Mouse (Mus musculus) midbrain, embryonic 13.5 days (tissue): ENCODE measurements around the gene Cdk13. TPM values are rescaled to one million over a fixed set of nuclear protein-coding genes. Genes with fewer than 3 reads are reported as not detected.

Experiments
- ATAC-seq: fragments of 200-750 bp; cut with Nextera tagmentation; 2 replicates; pipeline ENCODE4 v1.8.0; 2017; ENCODE audit warnings: mild to moderate bottlenecking, moderate TSS enrichment, moderate library complexity
- H3K27ac ChIP-seq: fragments of 300-500 bp; sonication (generic); 2 replicates; pipeline ENCODE4 v1.5.1; 2015; ENCODE audit warnings: inconsistent platforms, mild to moderate bottlenecking, moderate library complexity
- H3K27me3 ChIP-seq: fragments of 300-500 bp; sonication (generic); 2 replicates; pipeline ENCODE4 v1.6.1; 2015; ENCODE audit warnings: mild to moderate bottlenecking, inconsistent platforms
- H3K36me3 ChIP-seq: fragments of 300-500 bp; sonication (generic); 2 replicates; pipeline ENCODE4 v1.6.1; 2015; ENCODE audit warnings: mild to moderate bottlenecking, inconsistent platforms
- H3K4me1 ChIP-seq: fragments of 300-500 bp; sonication (generic); replicated peaks from 2 replicates; pipeline ENCODE4 v1.6.1; 2015; ENCODE audit warnings: inconsistent platforms
- H3K4me2 ChIP-seq: fragments of 300-500 bp; sonication (generic); replicated peaks from 2 replicates; pipeline ENCODE4 v1.6.1; 2015; ENCODE audit warnings: moderate library complexity, mild to moderate bottlenecking, inconsistent platforms
- H3K4me3 ChIP-seq: fragments of 300-500 bp; sonication (generic); replicated peaks from 2 replicates; pipeline ENCODE4 v1.5.1; 2015; ENCODE audit warnings: mild to moderate bottlenecking, inconsistent platforms
- H3K9ac ChIP-seq: fragments of 300-500 bp; sonication (generic); replicated peaks from 2 replicates; pipeline ENCODE4 v1.6.1; 2015; ENCODE audit warnings: mild to moderate bottlenecking, inconsistent platforms
- H3K9me3 ChIP-seq: fragments of 300-500 bp; sonication (generic); 2 replicates; pipeline ENCODE4 v1.6.1; 2016; ENCODE audit warnings: mild to moderate bottlenecking, inconsistent platforms
- WGBS: fragments of 180-500 bp; shearing (Covaris S2); methylation state at CpG from one replicate; pipeline ENCODE4 v1.1.7; 2015; 5-methylcytosine and 5-hydroxymethylcytosine counted together
- microRNA counts: library from miRNA; unstranded; fragments of <30 nt; microRNA quantifications from one replicate; lab custom pipeline; 2016
- microRNA-seq: library from miRNA; unstranded; fragments of <30 nt; microRNA quantifications from one replicate; pipeline ENCODE4, GENCODE M21; 2016
- polyA plus RNA-seq: library from polyadenylated mRNA; unstranded; fragments of >200 nt; fragmentation: Nextera tagmentation; extraction: Ambion mirVana; gene quantifications from 2 replicates; pipeline ENCODE4 v1.2.1, GENCODE M21; 2015

Cdk13 gene
- polyA plus RNA-seq, 1 experiment from 2014 or later: 18.9 TPM

DNA sequence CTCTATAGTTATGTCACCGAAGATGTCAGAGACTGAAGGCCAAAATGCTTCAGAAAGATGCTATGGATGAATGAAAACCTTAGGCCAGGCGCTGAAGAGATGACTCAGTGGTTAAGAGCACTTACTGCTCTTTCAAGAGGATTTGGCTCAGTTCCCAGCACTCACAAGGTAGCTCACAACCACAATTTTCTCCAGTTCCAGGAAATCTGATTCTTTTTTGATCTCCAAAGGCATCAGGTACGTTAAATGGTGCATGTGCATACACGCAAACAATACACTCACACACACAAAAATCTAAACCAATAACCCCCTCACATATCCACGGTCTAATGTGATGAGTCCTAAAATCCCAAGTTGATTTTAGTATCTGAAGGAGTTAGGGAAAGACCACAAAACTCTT lies 111.1 kb downstream of the Cdk13 start:
- H3K27me3 ChIP-seq: no peaks in the 10 kb centered on the region
- H3K4me3 ChIP-seq: peak overlapping the region; percentile 85
- no peaks in the 10 kb centered on the region for H3K36me3 ChIP-seq
- 66% methylated on average over 5 of the region's 5 CpGs for WGBS
- peak overlapping the region; percentile 66; the same call in 1 of the 2 replicates for H3K4me2 ChIP-seq
- no peak overlapping the region for H3K27ac ChIP-seq
- no peaks in the 10 kb centered on the region for H3K9me3 ChIP-seq
- no peak overlapping the region for H3K9ac ChIP-seq
- no peak for ATAC-seq
- peaks cover 12% of the 10 kb centered on the region for H3K4me1 ChIP-seq

DNA sequence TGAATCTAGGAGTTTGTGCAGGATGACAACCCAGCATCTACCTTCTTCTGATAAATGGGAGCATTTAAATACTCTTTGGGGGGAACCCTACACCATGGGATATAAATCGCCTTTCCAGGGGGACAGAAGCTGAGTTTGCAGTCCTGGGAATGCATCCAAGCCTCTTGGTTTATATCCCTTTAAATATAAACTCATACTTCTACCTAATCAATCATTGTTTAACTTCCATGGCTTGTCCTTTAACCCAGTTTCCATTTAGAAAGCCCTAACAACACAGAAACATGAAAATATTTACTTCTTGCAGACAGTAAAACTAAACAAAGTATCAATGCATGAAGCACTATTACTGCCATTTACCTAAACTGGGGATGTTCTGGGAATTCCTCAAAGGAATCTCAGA lies 113.5 kb downstream of the Cdk13 start:
- no peak for ATAC-seq
- peaks cover 5% of the 10 kb centered on the region for H3K4me1 ChIP-seq
- H3K27ac ChIP-seq: no peak overlapping the region
- H3K27me3 ChIP-seq: no peaks in the 10 kb centered on the region
- H3K9ac ChIP-seq: no peak overlapping the region
- no peaks in the 10 kb centered on the region for H3K9me3 ChIP-seq
- H3K4me3 ChIP-seq: no peak overlapping the region
- 79% methylated on average over 1 of the region's 1 CpGs for WGBS
- no peaks in the 10 kb centered on the region for H3K36me3 ChIP-seq
- H3K4me2 ChIP-seq: no peak overlapping the region

DNA sequence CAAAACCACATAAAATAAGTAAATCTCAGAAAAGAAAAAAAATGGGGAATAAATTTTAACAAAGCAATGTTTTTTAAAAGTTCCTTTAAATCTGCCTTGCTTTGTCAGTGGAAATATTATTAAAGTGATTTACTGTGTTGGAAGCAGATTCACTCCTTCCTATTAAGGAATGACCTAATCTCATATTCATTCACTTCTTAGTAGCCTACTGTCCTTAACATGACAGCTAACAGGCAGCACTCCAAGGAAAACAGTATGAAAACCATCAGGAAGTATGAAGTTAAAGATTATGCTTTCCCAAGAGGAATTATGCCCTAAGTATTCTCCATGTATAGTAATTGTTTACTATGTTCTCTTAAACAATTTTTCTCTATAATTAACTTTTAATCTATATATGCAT lies 114.2 kb downstream of the Cdk13 start:
- H3K36me3 ChIP-seq: no peaks in the 10 kb centered on the region
- ATAC-seq: no peak
- H3K27me3 ChIP-seq: no peaks in the 10 kb centered on the region
- no peak overlapping the region for H3K9ac ChIP-seq
- H3K4me1 ChIP-seq: no peaks in the 10 kb centered on the region
- no peak overlapping the region for H3K4me3 ChIP-seq
- H3K4me2 ChIP-seq: no peak overlapping the region
- no peak overlapping the region for H3K27ac ChIP-seq
- H3K9me3 ChIP-seq: no peaks in the 10 kb centered on the region

- H3K27me3 ChIP-seq: no peaks in the 10 kb centered on the region
- no peak overlapping the region for H3K4me2 ChIP-seq
- H3K36me3 ChIP-seq: no peaks in the 10 kb centered on the region
- no peak overlapping the region for H3K9ac ChIP-seq
- ATAC-seq: no peak
- H3K9me3 ChIP-seq: no peaks in the 10 kb centered on the region
- no peak overlapping the region for H3K4me3 ChIP-seq
- H3K4me1 ChIP-seq: no peaks in the 10 kb centered on the region
- no peak overlapping the region for H3K27ac ChIP-seq
These were observed 115.4 kb downstream of the Cdk13 start for GRCm38 (mm10) chr13:17689461-17689860.

DNA sequence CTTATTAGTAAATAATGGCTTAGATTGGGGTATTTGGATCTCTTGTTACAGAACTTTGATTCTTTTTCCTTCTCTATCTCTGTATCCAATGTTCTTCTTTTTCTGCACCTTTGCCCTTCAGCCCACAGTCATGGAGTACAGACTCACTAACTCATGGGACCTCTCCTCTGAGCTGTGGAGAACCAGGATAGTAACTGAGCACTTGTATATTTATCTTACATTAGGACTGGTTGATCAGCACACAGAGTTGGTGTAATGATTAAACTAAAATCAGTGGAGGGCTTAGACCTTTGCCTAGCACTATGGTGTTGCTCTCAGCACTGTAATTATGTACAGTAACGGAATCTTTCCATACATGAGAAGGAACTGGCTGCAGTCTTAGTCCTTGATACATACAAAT lies 133.8 kb downstream of the Cdk13 start:
- 59% methylated on average over 1 of the region's 1 CpGs for WGBS
- no peaks in the 10 kb centered on the region for H3K9me3 ChIP-seq
- H3K4me1 ChIP-seq: no peaks in the 10 kb centered on the region
- H3K36me3 ChIP-seq: no peaks in the 10 kb centered on the region
- ATAC-seq: no peak
- no peaks in the 10 kb centered on the region for H3K27me3 ChIP-seq
- H3K4me3 ChIP-seq: no peak overlapping the region
- no peak overlapping the region for H3K27ac ChIP-seq
- no peak overlapping the region for H3K9ac ChIP-seq
- H3K4me2 ChIP-seq: no peak overlapping the region

DNA sequence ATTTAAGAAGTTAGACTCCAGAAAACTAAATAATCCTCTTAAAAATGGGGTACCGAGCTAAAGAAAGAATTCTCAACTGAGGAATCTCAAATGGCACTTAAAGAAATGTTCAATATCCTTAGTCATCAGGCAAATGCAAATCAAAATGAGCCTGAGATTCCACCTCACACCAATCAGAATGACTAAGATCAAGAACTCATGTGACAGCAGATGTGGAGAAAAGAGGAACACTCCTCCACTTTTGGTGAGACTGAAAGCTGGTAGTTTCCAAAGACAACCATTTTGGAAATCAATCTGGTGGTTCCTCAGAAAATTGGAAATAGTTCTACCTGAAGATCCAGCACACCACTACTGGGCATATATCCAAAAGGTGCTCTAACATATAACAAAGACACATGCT lies 137.5 kb downstream of the Cdk13 start:
- Histone ChIP-seq H3K9ac (no peak overlapping the region), H3K4me3 (no peak overlapping the region), H3K4me2 (no peak overlapping the region), H3K27ac (no peak overlapping the region), H3K36me3 (no peaks in the 10 kb centered on the region), H3K27me3 (no peaks in the 10 kb centered on the region), H3K4me1 (no peaks in the 10 kb centered on the region), H3K9me3 (no peaks in the 10 kb centered on the region)
- 83% methylated on average over 1 of the region's 1 CpGs for WGBS
- no peak for ATAC-seq

MicroRNAs within 50 kb of the gene (microRNA counts, 519-probe panel; counts per million panel counts)
- 110 counts per million, percentile 56 among the panel's probes with 10 or more counts for microRNA mmu-miR-466i (lab: Ali Mortazavi, UCI)

Small RNAs within 50 kb of the gene (microRNA-seq; reads per million reads assigned to microRNA genes)
- gene Mir466i: not detected

Other genes starting within 250 kb of the Cdk13 start
- 49.4 and 53.1 TPM in 2 replicates for gene Mplkip, start 109.9 kb downstream of the Cdk13 start, polyA plus RNA-seq
- 3.4 TPM in 2 replicates for gene Sugct, start 109.5 kb downstream of the Cdk13 start, polyA plus RNA-seq
- gene Rala, start 139.1 kb upstream of the Cdk13 start, polyA plus RNA-seq: 178 and 186 TPM in 2 replicates
- 99.6 and 104 TPM in 2 replicates for gene Yae1d1, start 188.3 kb upstream of the Cdk13 start, polyA plus RNA-seq